Comparison of ENCODE assay signal across 9 mouse cellular contexts in genomic region chr17:87444763-87445162, GRCm38 (mm10). TPM values are rescaled to one million over a fixed set of nuclear protein-coding genes. Genes with fewer than 3 reads are reported as not detected.
DNase-seq lines count a peak whose midpoint lies in the region; TF ChIP-seq lines count a peak whose summit lies in the region.
"Had no signal": no experiment of that assay in that cellular context is flagged by ENCODE, and none has a peak within 500 bp of the region (broad histone marks: within the 10 kb centered on the region; RNA-seq: fewer than 3 reads in every experiment).

No protein-coding gene starts in this region.

- H3K4me1 ChIP-seq in heart, embryonic 10.5 days = peaks cover 24% of the 10 kb centered on the region
- H3K4me1 ChIP-seq in CH12.LX (ENCODE audit: control insufficient read depth in 1 of 2, insufficient read depth in 2 of 2) = peaks cover 3 to 41% of the 10 kb centered on the region in 2 experiments; a peak in 3 of 4 replicates
- H3K4me1 ChIP-seq in hindbrain, embryonic 10.5 days (replicated peaks) = peaks cover 53% of the 10 kb centered on the region

- H3K9ac ChIP-seq in CH12.LX (ENCODE audit: insufficient read depth, low read depth) = peak overlapping the region; percentile 60

- H3K9me3 ChIP-seq in heart, embryonic 10.5 days = no peaks in the 10 kb centered on the region
- no peaks in the 10 kb centered on the region for H3K9me3 ChIP-seq in CH12.LX (replicated peaks; ENCODE audit: low read length)
- no peaks in the 10 kb centered on the region for H3K9me3 ChIP-seq in hindbrain, embryonic 10.5 days

- intact Hi-C loops in heart, postnatal 10 days (cut with DNase I) = loop anchor here (5.0 kb wide), 2 partner anchors 112 to 128 kb away; no protein-coding TSS in a partner anchor
- intact Hi-C loops in left cerebral cortex, postnatal 36 days (cut with DNase I) = loop anchor here (5.0 to 10.0 kb wide), 3 partner anchors 58 to 420 kb away; partner anchors contain the start of genes Cript and Pigf

- no peak for TF ChIP-seq RAD21 in CH12.LX (IDR thresholded peaks at IDR 0.05; ENCODE audit: low read depth, low read length)

- TF ChIP-seq EP300 in CH12.LX (IDR thresholded peaks at IDR 0.05; ENCODE audit: low read length) = no peak

- no peak overlapping the region for H3K27ac ChIP-seq in heart, embryonic 10.5 days
- H3K27ac ChIP-seq in CH12.LX (ENCODE audit: insufficient read depth, low read depth) = no peak overlapping the region
- H3K27ac ChIP-seq in hindbrain, embryonic 10.5 days = no peak overlapping the region

- in situ Hi-C loops in CH12.LX (cut with MboI; ENCODE audit: low pct_ligation_motif_present, low pct_unique_long_range_greater_than_20kb, low sequenced_read_pairs) = no loop called here

- peak overlapping the region; percentile 91 for H3K4me3 ChIP-seq in heart, embryonic 10.5 days
- H3K4me3 ChIP-seq in CH12.LX (replicated peaks in 1 of 3; ENCODE audit: low read depth in 2 of 3, low read length in 2 of 3, poor library complexity in 1 of 3) = peak overlapping the region; percentile 24 to 85 (median 71)
- peak overlapping the region; percentile 84 for H3K4me3 ChIP-seq in hindbrain, embryonic 10.5 days

- peaks cover 8% of the 10 kb centered on the region for H3K36me3 ChIP-seq in heart, embryonic 10.5 days
- peaks cover 10 to 27% of the 10 kb centered on the region in 2 experiments for H3K36me3 ChIP-seq in CH12.LX (replicated peaks in 1 of 2; ENCODE audit: control insufficient read depth in 1 of 2, insufficient read depth in 1 of 2, low read length in 1 of 2)
- peaks cover 37% of the 10 kb centered on the region for H3K36me3 ChIP-seq in hindbrain, embryonic 10.5 days

- dilution Hi-C loops in CH12.LX (cut with MboI; ENCODE audit: extremely low pct_ligation_motif_present, extremely low pct_unique_long_range_greater_than_20kb, low sequenced_read_pairs) = no loop called here

- TF ChIP-seq POLR2A in CH12.LX (IDR thresholded peaks at IDR 0.05; ENCODE audit: low read depth, low read length) = no peak

- WGBS in heart, embryonic 10.5 days = 53% methylated on average over 4 of the region's 4 CpGs
- 61% methylated on average over 4 of the region's 4 CpGs for WGBS in hindbrain, embryonic 10.5 days

- DNase-seq in heart, embryonic 10.5 days (ENCODE audit: low spot score) = no peak
- DNase-seq in heart, postnatal 10 days = no peak
- no peak for DNase-seq in CH12.LX (ENCODE audit: extremely low read depth)
- no peak for DNase-seq in hindbrain, embryonic 10.5 days (ENCODE audit: low spot score)
- DNase-seq in lung, postnatal 36 days = peak; percentile 31
- no peak for DNase-seq in gastrocnemius, postnatal 10 days
- DNase-seq in thymus, adult 18-20 months = no peak
- DNase-seq in left cerebral cortex, postnatal 36 days (ENCODE audit: low spot score in 2 of 2) = no peak
- DNase-seq: adrenal gland, postnatal 36 days had no signal

- H3K4me2 ChIP-seq in CH12.LX (ENCODE audit: insufficient read depth, low read depth, poor library complexity, severe bottlenecking) = peak overlapping the region; percentile 95

- H3K79me2 ChIP-seq in CH12.LX (replicated peaks; ENCODE audit: control insufficient read depth, extremely low read depth, insufficient read depth, poor library complexity, severe bottlenecking) = peaks cover 60% of the 10 kb centered on the region

- TF ChIP-seq CTCF in CH12.LX (conservative IDR thresholded peaks at IDR 0.05 in 1 of 2, IDR thresholded peaks at IDR 0.05 in 1 of 2; ENCODE audit: low read depth in 2 of 2, low read length in 2 of 2) = no peak

- no peaks in the 10 kb centered on the region for H3K27me3 ChIP-seq in heart, embryonic 10.5 days (ENCODE audit: insufficient read depth, poor library complexity, severe bottlenecking)
- H3K27me3 ChIP-seq in CH12.LX (replicated peaks) = no peaks in the 10 kb centered on the region
- H3K27me3 ChIP-seq in hindbrain, embryonic 10.5 days (ENCODE audit: insufficient read depth, poor library complexity, severe bottlenecking) = no peaks in the 10 kb centered on the region

TF ChIP-seq in CH12.LX, 34 proteins besides CTCF, POLR2A, EP300 and RAD21:
- TF ChIP-seq ZMIZ1 (IDR thresholded peaks at IDR 0.05; ENCODE audit: low read depth, low read length) (no peak), SIN3A (IDR thresholded peaks at IDR 0.05; ENCODE audit: low read length) (0 out of 2 replicates have a peak, but pooled peaks have one; percentile 23), RCOR1 (conservative IDR thresholded peaks at IDR 0.05; ENCODE audit: low read depth, low read length) (no peak)

RNA-seq across cellular contexts. Expression of gene Calm2, which starts 2.0 kb away (rescaled TPM):
- polyA plus RNA-seq in heart, embryonic 10.5 days (2016; fragmentation: Nextera tagmentation; extraction: Ambion mirVana) = 738 and 942 TPM in 2 replicates
- total RNA-seq in heart, postnatal 10 days (2021) = 100 to 1,000 TPM; 247 to 257 TPM
- 203 and 255 TPM in 2 replicates for total RNA-seq in CH12.LX (2012; rRNA removed)
- 546 and 623 TPM in 2 replicates for total RNA-seq in CH12.LX (2014; rRNA removed)
- polyA plus RNA-seq in CH12.LX (2012; ENCODE audit: insufficient read length, low read depth) = 604 and 634 TPM in 2 replicates
- 1,143 and 1,193 TPM in 2 replicates for polyA plus RNA-seq in hindbrain, embryonic 10.5 days (2016; fragmentation: Nextera tagmentation; extraction: Ambion mirVana)
- 100 to 1,000 TPM; 298 to 346 TPM for total RNA-seq in gastrocnemius, postnatal 10 days (2021)
- 1,000 to 10,000 TPM; 2,128 to 2,274 TPM for total RNA-seq in left cerebral cortex, postnatal 36 days (2021)

RNA-seq across cellular contexts. Expression of gene Stpg4, which starts 17.2 kb away (rescaled TPM):
- 0.52 TPM in 1 of 2 replicates, not detected in the other for polyA plus RNA-seq in heart, embryonic 10.5 days (2016; fragmentation: Nextera tagmentation; extraction: Ambion mirVana)
- not detected for total RNA-seq in heart, postnatal 10 days (2021)
- total RNA-seq in CH12.LX (2012; rRNA removed) = not detected in 2 replicates
- not detected in 2 replicates for total RNA-seq in CH12.LX (2014; rRNA removed)
- not detected in 2 replicates for polyA plus RNA-seq in CH12.LX (2012; ENCODE audit: insufficient read length, low read depth)
- polyA plus RNA-seq in hindbrain, embryonic 10.5 days (2016; fragmentation: Nextera tagmentation; extraction: Ambion mirVana) = not detected in 2 replicates
- total RNA-seq in gastrocnemius, postnatal 10 days (2021) = not detected
- total RNA-seq in left cerebral cortex, postnatal 36 days (2021) = not detected
- total RNA-seq: adrenal gland, postnatal 36 days had no signal
